Mouse (Mus musculus) limb, embryonic 10.5 days (tissue): ENCODE measurements at regions not wholly inside any gene's neighbourhood (a gene's known extent, or its start where the extent isn't known, plus 50 kb on each side); places are given as distances from the start of the nearest gene placed in this dataset.
"Not testable (repeated sequence)": the region's sequence is repeated elsewhere in the genome, so short reads cannot be mapped to it uniquely, and the experiment has no call there.

Experiments used
- DNase-seq: peaks from one replicate; pipeline ENCODE4 v3.0.0-alpha.2; 2017; ENCODE audit warnings: low spot score
- H3K27ac ChIP-seq: fragments of 300-500 bp; sonication (generic); 2 replicates; pipeline ENCODE4 v1.5.1; 2016; ENCODE audit warnings: mild to moderate bottlenecking
- H3K27me3 ChIP-seq: fragments of 300-500 bp; sonication (generic); 2 replicates; pipeline ENCODE4 v1.6.1; 2016; ENCODE audit warnings: low read depth, mild to moderate bottlenecking; ENCODE audit not compliant: poor library complexity, severe bottlenecking
- H3K36me3 ChIP-seq: fragments of 300-500 bp; sonication (generic); 2 replicates; pipeline ENCODE4 v1.6.1; 2016; ENCODE audit warnings: mild to moderate bottlenecking, moderate library complexity
- H3K4me1 ChIP-seq: fragments of 300-500 bp; sonication (generic); 2 replicates; pipeline ENCODE4 v1.6.1; 2016
- H3K4me3 ChIP-seq: fragments of 300-500 bp; sonication (generic); 2 replicates; pipeline ENCODE4 v1.5.1; 2016; ENCODE audit warnings: mild to moderate bottlenecking, moderate library complexity
- H3K9me3 ChIP-seq: fragments of 300-500 bp; sonication (generic); replicated peaks from 2 replicates; pipeline ENCODE4 v1.6.1; 2016; ENCODE audit warnings: mild to moderate bottlenecking
- WGBS: fragments of 180-500 bp; shearing (Covaris S2); methylation state at CpG from one replicate; pipeline ENCODE4 v1.1.7; 2016; 5-methylcytosine and 5-hydroxymethylcytosine counted together

DNA sequence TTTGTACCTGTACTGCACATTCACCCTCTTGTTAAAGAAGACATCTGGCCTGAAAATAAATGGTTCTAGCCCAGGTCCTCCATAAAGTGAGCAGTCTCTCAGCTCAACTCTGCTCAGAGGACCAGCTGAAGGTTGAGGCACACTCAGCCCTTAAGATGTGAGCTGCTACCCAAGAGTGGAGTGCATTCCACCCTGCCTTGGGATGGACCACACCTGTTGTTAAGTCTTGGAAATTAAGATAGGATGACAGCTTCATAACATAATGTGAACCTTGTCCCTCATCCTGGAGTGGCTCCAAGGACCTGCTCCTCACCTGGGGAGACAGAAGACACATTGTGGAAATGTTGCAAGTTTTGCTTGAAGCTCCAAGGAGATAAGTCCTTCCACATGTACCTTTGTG lies 200.5 kb upstream of the Thpo start:
- H3K4me1 ChIP-seq, H3K4me3 ChIP-seq, H3K36me3 ChIP-seq, DNase-seq, H3K27ac ChIP-seq, H3K27me3 ChIP-seq, H3K9me3 ChIP-seq: not testable (repeated sequence)

DNA sequence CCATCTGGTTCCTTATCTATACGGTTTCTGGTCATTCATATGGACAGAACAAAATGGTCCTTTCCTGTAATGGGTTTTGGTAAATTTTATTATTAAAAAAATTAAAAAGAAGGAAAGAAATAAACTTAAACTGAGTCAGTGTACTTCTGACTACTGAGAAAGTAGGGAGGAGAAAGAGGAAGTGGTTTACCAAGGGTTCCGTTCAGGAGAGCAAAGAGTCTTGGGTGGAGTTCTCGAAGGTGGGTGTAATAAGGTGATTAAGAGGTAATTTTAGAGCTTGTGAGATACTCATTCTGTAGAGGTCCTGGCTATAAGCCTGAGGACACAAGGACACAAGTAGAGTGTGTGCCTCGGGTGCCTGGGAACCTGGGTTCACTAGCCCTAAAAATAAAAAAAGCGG lies 195.7 kb upstream of the Thpo start:
- H3K36me3 ChIP-seq, DNase-seq, H3K4me3 ChIP-seq, H3K4me1 ChIP-seq, H3K27ac ChIP-seq, H3K27me3 ChIP-seq, H3K9me3 ChIP-seq: not testable (repeated sequence)
- 89% methylated on average over 5 of the region's 5 CpGs for WGBS

DNA sequence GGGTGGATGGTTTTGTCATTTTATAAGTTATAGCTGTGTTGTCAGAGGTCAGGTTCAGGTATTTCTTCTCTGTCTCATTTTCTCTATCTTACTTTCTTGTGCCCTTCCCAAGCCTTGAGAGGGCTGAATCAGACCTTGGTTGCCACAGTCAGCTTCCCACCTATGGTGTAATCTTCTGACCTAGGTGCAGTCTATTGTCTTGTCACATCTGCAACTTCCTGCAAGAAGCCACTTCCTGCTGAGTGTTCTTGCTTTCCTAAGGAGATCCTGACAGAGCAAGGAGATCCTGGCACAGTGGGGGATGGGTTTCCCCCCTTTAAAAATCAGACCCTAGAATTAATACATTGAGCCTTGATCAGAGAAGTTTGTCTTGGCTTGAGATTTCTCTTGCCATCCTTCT lies 191.5 kb upstream of the Thpo start:
- not testable (repeated sequence) for H3K4me1 ChIP-seq, H3K9me3 ChIP-seq, DNase-seq, H3K27ac ChIP-seq, H3K4me3 ChIP-seq, H3K36me3 ChIP-seq, H3K27me3 ChIP-seq

DNA sequence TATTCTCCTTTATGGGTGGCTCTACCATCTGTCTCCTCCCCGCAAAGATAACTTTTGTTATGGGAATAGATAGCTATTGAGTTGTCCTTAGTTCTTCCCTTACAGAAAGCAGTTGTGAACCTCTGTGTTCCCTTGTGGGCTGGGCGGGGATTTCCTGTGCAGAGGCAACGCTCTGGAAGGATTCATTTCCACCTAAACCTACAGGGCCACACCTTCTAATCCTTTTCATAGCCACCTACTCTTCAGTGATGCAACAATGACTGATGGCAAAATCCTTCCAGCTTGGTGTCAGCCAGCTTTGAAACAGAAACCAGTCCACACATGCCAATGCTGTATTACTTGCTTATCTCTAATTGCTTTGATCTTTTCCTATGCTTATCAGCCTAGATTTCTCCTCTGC lies 176.6 kb upstream of the Thpo start:
- not testable (repeated sequence) for H3K27ac ChIP-seq, DNase-seq, H3K36me3 ChIP-seq, H3K27me3 ChIP-seq, H3K4me3 ChIP-seq, H3K4me1 ChIP-seq, H3K9me3 ChIP-seq
- WGBS = 88% methylated on average over 3 of the region's 3 CpGs

DNA sequence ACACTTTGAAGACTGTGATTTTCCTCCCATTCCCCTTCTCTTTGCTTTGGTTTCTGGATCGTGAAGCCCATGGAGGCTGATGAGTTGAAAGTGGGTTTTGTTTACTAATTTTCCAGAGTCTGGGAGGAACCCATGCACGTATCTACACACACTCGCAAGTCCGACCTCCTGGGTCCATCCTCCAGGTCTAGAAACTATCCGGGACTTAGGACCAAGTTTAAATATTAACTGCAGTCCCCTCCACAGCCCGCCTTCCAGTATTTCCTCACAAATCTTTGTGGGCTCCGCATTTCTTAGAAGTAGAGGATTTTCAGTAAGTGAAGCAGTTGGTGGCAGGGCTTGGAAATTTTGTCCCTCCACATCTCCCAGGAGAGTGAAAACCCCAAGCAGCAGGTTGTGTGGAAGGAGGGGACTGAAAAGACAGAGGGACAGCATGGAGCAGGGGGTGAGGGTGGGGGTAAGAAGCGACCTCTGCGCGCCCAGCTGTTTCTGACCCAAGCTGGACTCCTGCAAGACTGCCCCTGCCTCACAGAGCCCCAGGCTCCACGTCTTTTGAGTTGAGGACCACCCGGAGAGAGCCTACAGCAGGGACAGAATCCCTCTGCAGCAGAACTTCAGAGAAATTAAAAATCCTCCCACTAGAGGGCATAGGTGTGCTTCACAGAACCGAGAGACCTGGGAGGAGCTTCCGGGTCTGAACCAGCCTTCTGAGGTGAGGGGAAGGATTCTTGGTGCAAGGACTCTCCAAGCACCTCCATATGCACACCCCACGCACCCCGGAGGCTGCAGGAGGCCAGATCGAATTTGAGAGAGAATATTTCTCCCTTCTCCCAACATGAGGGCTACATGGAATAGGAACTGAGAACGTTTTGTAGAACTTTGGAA lies 174.4 kb upstream of the Thpo start:
- DNase-seq = peak; percentile 34
- not testable (repeated sequence) for H3K36me3 ChIP-seq, H3K9me3 ChIP-seq, H3K4me1 ChIP-seq, H3K27me3 ChIP-seq, H3K4me3 ChIP-seq, H3K27ac ChIP-seq
- WGBS = 43% methylated on average over 18 of the region's 18 CpGs

DNA sequence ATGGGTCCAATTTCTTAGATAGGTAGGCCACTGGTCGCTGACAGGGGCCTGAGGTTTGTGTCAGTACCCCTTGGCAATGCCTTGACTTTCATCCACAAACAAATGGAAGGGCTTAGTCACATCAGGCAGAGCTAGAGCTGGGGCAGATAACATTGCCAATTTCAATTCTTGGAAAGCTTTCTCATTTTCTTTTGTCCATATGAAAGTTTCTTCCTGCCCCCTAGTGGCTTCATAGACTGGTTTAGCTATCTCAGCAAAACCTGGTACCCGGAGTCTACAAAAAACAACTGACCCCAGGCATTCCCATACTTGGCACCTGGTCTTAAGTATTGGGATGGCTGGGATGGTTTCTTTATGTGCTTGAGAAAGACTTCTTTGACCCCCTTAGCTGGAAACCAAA lies 161.4 kb upstream of the Thpo start:
- no peak overlapping the region for H3K27ac ChIP-seq
- no peaks in the 10 kb centered on the region for H3K4me1 ChIP-seq
- H3K9me3 ChIP-seq = no peaks in the 10 kb centered on the region
- no peak overlapping the region for H3K4me3 ChIP-seq
- DNase-seq = no peak
- H3K36me3 ChIP-seq = no peaks in the 10 kb centered on the region
- H3K27me3 ChIP-seq = no peaks in the 10 kb centered on the region
- WGBS = 62% methylated on average over 2 of the region's 2 CpGs

DNA sequence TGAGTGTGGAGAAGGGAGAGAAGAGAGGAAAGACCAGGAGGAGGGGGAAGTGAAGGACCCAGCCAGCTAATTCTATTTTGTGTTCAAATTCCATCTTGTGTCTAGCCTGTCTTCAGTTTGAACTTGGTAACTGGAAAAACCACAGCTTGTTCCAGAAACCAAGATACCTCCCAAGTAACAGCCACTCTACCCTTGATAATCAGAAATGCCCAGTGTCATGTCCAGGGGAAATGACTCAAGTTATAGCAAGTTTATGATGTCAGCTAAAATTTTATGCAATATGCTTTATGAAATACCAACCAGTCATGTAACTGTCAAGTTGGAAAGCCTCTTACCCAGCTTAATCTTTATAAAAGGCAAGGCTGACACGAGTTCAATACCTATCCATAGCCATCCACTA lies 137.4 kb upstream of the Thpo start:
- 63% methylated on average over 1 of the region's 1 CpGs for WGBS
- no peaks in the 10 kb centered on the region for H3K4me1 ChIP-seq

DNA sequence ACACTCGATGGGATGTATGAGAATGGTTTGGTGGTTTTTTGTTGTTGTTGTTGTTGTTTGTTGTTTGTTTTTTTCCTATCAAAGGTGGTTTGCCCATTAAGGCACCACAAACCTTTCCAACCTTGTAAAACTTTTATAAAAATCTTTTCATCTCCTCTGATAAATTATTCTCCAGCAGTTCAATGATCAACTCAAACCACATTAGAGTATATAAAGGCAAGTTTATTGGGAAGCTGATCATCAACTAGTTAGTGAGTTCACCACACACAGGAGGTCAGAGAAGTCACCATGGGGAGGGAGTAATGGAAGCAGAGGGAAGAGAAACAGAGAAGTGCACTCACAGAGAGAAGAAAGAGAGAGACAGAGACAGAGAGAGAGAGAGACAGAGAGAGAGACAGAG lies 132.5 kb upstream of the Thpo start:
- 100% methylated on average over 1 of the region's 1 CpGs for WGBS
- H3K27me3 ChIP-seq = no peaks in the 10 kb centered on the region
- H3K9me3 ChIP-seq = no peaks in the 10 kb centered on the region
- H3K4me1 ChIP-seq = no peaks in the 10 kb centered on the region
- H3K27ac ChIP-seq = no peak overlapping the region
- no peak for DNase-seq
- no peak overlapping the region for H3K4me3 ChIP-seq
- H3K36me3 ChIP-seq = no peaks in the 10 kb centered on the region

More for the DNA sequence above, 137.4 kb upstream of the Thpo start:
- DNase-seq = no peak
- H3K4me3 ChIP-seq = no peak overlapping the region
- H3K27me3 ChIP-seq = no peaks in the 10 kb centered on the region
- H3K36me3 ChIP-seq = no peaks in the 10 kb centered on the region
- no peaks in the 10 kb centered on the region for H3K9me3 ChIP-seq
- H3K27ac ChIP-seq = no peak overlapping the region

DNA sequence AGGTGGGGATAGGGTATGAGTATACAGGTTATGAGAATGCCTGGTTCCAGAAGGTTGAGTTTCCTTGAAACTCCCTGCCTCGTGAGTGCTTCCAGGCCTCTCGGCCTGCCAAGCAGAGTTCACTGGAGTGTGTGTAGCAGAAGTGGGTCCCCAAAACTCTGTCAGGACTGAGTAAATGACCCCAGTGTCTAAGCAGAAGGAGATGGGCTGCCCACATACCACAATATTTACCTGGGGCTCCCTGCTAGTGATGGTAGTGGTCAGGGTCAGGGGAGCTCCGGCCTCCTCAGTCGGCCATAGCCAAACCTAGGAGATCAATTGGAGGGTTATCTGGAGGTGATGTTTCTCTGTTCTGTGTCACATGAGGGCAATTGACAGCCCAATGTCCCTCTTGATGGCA lies 126.9 kb upstream of the Thpo start:
- Histone ChIP-seq H3K27ac (no peak overlapping the region), H3K9me3 (no peaks in the 10 kb centered on the region), H3K27me3 (no peaks in the 10 kb centered on the region), H3K36me3 (no peaks in the 10 kb centered on the region), H3K4me1 (no peaks in the 10 kb centered on the region), H3K4me3 (no peak overlapping the region)
- DNase-seq = no peak
- 96% methylated on average over 4 of the region's 4 CpGs for WGBS

DNA sequence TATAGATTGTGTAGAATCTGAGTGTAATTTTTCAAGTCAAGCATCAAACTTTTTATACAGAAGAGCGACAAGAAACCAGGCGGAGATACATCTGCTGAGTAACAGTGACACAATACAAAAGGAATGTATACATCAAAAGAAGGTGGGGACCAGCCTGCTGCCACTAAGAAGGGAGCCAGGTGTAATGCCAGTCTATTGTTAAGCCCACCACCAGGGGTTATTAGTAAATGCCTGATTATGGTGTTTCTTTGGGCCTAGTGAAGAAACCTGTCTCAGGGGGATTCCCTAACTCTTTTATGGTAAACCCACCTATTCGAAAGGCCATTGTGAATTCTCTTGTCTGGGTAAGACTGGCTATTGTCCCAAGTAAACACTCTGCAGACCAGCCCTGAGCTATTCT lies 126.3 kb upstream of the Thpo start:
- H3K4me3 ChIP-seq, H3K27ac ChIP-seq, H3K36me3 ChIP-seq, DNase-seq, H3K9me3 ChIP-seq, H3K27me3 ChIP-seq, H3K4me1 ChIP-seq: not testable (repeated sequence)
- 95% methylated on average over 3 of the region's 3 CpGs for WGBS

DNA sequence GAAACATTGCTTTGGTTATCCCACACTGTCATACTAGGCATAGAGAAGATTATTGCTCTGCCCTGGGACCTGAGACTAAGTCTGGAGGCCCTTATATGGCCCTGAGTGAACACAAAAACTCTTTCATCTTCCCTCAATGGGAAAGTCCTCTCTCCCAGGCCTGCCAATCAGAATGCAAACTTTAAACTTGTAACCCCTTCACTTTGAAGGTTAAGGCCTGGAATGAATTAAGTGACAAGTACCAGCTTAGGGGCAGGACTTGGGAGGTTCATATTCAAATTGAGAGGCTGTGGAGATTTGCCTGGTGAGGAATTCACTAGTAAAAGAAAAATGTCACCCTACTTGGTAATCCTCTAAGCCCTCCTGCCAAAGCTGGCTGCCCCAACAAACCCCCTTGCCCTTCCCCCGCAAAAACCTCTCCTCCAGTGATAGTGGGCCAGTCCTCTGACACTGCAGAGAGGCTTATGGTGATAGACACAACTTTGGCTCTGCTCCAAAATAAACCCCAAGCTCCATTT lies 120.4 kb upstream of the Thpo start:
- no peak overlapping the region for H3K27ac ChIP-seq
- WGBS = 82% methylated on average over 1 of the region's 1 CpGs
- no peak overlapping the region for H3K4me3 ChIP-seq
- no peaks in the 10 kb centered on the region for H3K9me3 ChIP-seq
- peak; percentile 27 for DNase-seq
- H3K27me3 ChIP-seq = no peaks in the 10 kb centered on the region
- peaks cover 7% of the 10 kb centered on the region for H3K4me1 ChIP-seq
- no peaks in the 10 kb centered on the region for H3K36me3 ChIP-seq

DNA sequence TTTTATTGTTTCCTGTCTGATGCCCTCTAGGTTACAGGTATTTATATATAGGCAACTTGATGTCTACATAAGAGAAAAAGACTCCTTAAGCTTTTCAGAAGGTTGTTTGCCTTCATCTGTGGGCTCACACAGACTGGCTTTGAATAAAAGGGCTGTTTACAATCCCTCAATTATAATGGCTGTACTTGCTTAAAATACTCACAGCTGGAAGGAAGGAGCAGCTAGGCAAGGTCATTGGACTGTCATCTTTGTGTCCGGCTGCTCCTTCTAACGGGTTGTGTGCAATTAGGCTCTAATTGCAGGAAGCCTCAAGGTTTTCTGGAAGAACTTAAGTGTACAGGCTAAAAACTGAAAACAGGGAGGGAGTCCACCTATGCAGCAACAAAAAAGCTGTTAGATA lies 103.8 kb upstream of the Thpo start:
- peak; percentile 29 for DNase-seq
- Histone ChIP-seq H3K36me3 (no peaks in the 10 kb centered on the region), H3K4me1 (peaks cover 19% of the 10 kb centered on the region), H3K4me3 (no peak overlapping the region), H3K27ac (no peak overlapping the region; the same call in 1 of the 2 replicates), H3K27me3 (no peaks in the 10 kb centered on the region), H3K9me3 (no peaks in the 10 kb centered on the region)
- WGBS = 11% methylated on average over 2 of the region's 2 CpGs

DNA sequence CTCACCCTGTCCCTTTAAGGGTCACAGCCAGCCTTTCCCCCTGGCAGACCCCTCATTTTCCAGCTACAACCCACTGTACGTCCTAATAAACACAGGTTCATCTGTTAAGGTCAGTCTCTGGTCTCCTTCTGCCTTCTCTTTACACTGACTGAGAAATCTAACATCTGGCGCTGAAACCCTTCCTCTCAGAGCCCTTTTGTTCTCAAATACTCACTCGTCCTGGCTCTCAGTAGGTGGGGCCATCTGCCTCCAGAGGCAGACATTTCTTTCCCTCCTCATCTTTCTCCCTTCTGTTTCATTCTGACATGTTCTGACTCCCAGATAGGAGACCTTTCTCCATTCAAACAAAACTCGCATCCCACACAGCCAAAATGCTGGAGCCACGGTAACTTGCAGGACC lies 102.6 kb upstream of the Thpo start:
- Histone ChIP-seq H3K4me1 (peaks cover 19% of the 10 kb centered on the region), H3K4me3 (no peak overlapping the region), H3K27me3 (no peaks in the 10 kb centered on the region), H3K36me3 (no peaks in the 10 kb centered on the region), H3K9me3 (no peaks in the 10 kb centered on the region), H3K27ac (peak overlapping the region; percentile 72)
- WGBS = 34% methylated on average over 5 of the region's 5 CpGs
- DNase-seq = peak; percentile 31

DNA sequence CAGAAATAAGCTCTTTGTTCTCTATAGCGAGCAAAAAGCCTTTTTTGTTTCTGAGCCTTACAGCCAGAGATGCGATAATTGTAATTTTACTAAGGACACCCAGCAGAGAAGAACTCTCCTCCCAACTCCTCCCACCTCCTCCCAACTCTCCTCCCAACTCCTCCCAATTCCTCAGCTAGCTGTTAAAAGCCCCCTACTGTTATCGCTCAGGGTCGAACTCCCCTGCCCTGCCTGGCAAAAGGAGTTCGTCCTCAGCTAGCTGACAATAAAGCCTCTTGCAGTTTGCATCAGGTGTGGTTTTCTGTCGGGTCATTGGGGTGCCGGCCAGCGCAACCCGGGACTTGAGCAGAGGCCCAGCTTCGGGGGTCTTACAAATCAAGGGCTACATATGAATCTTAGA lies 99.5 kb upstream of the Thpo start:
- not testable (repeated sequence) for H3K9me3 ChIP-seq, H3K27ac ChIP-seq, H3K4me3 ChIP-seq, H3K36me3 ChIP-seq, H3K27me3 ChIP-seq
- H3K4me1 ChIP-seq = peaks cover 30% of the 10 kb centered on the region
- peak; percentile 22 for DNase-seq
- 79% methylated on average over 10 of the region's 10 CpGs for WGBS
